Mouse (Mus musculus) cerebellum, adult 2 months (tissue): Measurements from ENCODE around the gene P2rx4.
A peak's percentile ranks its signal among the peaks of the same experiment; 100 is the strongest.
"Not testable (repeated sequence)": the region's sequence is repeated elsewhere in the genome, so short reads cannot be mapped to it uniquely, and the experiment has no call there.

Experiments
- CTCF ChIP-seq: fragments of 200-500 bp; IDR thresholded peaks from 2 replicates; pipeline ENCODE4 v1.5.1; 2011; ENCODE audit warnings: low read depth, mild to moderate bottlenecking, control low read depth, low read length, moderate library complexity, borderline replicate concordance; ENCODE audit not compliant: insufficient read depth
- POLR2A ChIP-seq: fragments of 200-500 bp; IDR thresholded peaks from 2 replicates; pipeline ENCODE4 v1.6.1; 2011; ENCODE audit warnings: low read length, control low read depth, borderline replicate concordance; ENCODE audit not compliant: insufficient read depth

- TF ChIP-seq CTCF, result peak; percentile 41; the same call in 1 of the 2 replicates
- TF ChIP-seq POLR2A, result not testable (repeated sequence)
These were observed 35.7 kb upstream of the P2rx4 start for GRCm38 (mm10) chr5:122671641-122672040.
